Mouse (Mus musculus) lung, embryonic 15.5 days (tissue): ENCODE measurements around the gene Vps54. TPM values are rescaled to one million over a fixed set of nuclear protein-coding genes. Genes with fewer than 3 reads are reported as not detected.
"Not testable (repeated sequence)": the region's sequence is repeated elsewhere in the genome, so short reads cannot be mapped to it uniquely, and the experiment has no call there.

Experiments used
- ATAC-seq: fragments of 200-750 bp; cut with Nextera tagmentation; 2 replicates; pipeline ENCODE4 v1.8.0; 2017; ENCODE audit warnings: moderate number of reproducible peaks, borderline replicate concordance; ENCODE audit not compliant: low FRiP score, low TSS enrichment; ENCODE audit errors: extremely low read depth
- H3K27ac ChIP-seq: fragments of 300-500 bp; sonication (generic); 2 replicates; pipeline ENCODE4 v1.5.1; 2015; ENCODE audit warnings: moderate library complexity, mild to moderate bottlenecking, inconsistent platforms
- H3K27me3 ChIP-seq: fragments of 300-500 bp; sonication (generic); 2 replicates; pipeline ENCODE4 v1.6.1; 2015; ENCODE audit warnings: inconsistent platforms
- H3K36me3 ChIP-seq: fragments of 300-500 bp; sonication (generic); 2 replicates; pipeline ENCODE4 v1.6.1; 2015; ENCODE audit warnings: inconsistent platforms
- H3K4me1 ChIP-seq: fragments of 300-500 bp; sonication (generic); 2 replicates; pipeline ENCODE4 v1.6.1; 2015; ENCODE audit warnings: inconsistent platforms
- H3K4me2 ChIP-seq: fragments of 300-500 bp; sonication (generic); 2 replicates; pipeline ENCODE4 v1.6.1; 2015; ENCODE audit warnings: inconsistent platforms, mild to moderate bottlenecking, moderate library complexity
- H3K4me3 ChIP-seq: fragments of 300-500 bp; sonication (generic); 2 replicates; pipeline ENCODE4 v1.5.1; 2015; ENCODE audit warnings: mild to moderate bottlenecking, inconsistent platforms
- H3K9ac ChIP-seq: fragments of 300-500 bp; sonication (generic); 2 replicates; pipeline ENCODE4 v1.6.1; 2015; ENCODE audit warnings: inconsistent platforms
- H3K9me3 ChIP-seq: fragments of 300-500 bp; sonication (generic); 2 replicates; pipeline ENCODE4 v1.6.1; 2016; ENCODE audit warnings: inconsistent platforms
- WGBS: fragments of 180-500 bp; shearing (Covaris S2); methylation state at CpG from one replicate; pipeline ENCODE4 v1.1.7; 2015; 5-methylcytosine and 5-hydroxymethylcytosine counted together
- polyA plus RNA-seq: library from polyadenylated mRNA; unstranded; fragments of >200 nt; fragmentation: Nextera tagmentation; extraction: Ambion mirVana; gene quantifications from 2 replicates; pipeline ENCODE4 v1.2.1, GENCODE M21; 2015

The Vps54 gene
- polyA plus RNA-seq, result 12.3 and 13.6 TPM in 2 replicates

DNA sequence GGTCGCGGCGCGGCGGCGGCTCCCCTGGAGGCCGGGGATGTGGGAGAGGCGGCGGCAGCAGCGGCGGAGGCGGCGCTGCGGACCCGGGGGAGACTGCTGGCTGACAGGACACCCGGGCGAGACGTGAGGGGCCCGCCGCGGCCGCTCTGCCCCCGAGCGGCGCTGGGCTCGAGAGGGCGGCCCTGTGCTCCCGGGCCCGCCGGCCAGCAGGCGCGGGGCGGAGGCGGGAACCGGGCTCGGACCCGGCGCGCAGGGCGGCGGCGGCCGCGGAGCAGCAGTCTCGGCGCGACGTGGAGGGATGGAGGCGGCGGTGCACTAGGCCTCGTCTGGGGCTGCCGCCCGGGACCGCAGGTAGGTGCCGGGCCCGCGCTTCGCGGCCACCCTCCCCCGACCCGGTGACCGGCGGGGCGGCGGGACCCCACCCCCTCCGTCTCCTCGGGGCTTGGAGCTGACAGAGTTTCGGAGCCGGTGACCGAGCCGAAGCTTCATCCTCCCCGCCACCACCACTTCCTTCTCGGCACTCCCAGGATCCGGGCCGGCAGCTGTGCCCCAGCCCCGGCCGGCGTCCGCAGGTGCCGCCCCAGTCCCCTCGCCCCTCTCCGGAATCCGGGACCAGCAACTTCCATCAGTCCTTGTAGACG, at the start of gene Vps54:
TSS of gene Vps54 (plus strand) at position 261 of the 641 bp plus-strand sequence.
- H3K4me3 ChIP-seq, result peak within 1 kb of the TSS; percentile 96
- WGBS, result under 1% methylated on average over 53 of the region's 84 CpGs
- peak within 1 kb of the TSS; percentile 95 for H3K27ac ChIP-seq
- peak within 1 kb of the TSS; percentile 69 for H3K4me2 ChIP-seq
- peaks cover 22% of the 10 kb centered on the region for H3K4me1 ChIP-seq
- ATAC-seq, result peak; percentile 80
- H3K27me3 ChIP-seq, result no peaks in the 10 kb centered on the region
- H3K9me3 ChIP-seq, result no peaks in the 10 kb centered on the region
- peak within 1 kb of the TSS; percentile 98 for H3K9ac ChIP-seq
- no peaks in the 10 kb centered on the region for H3K36me3 ChIP-seq

- not testable (repeated sequence) for H3K9me3 ChIP-seq, H3K4me2 ChIP-seq, ATAC-seq, H3K36me3 ChIP-seq, H3K27me3 ChIP-seq, H3K4me3 ChIP-seq, H3K27ac ChIP-seq, H3K4me1 ChIP-seq, H3K9ac ChIP-seq
- 91% methylated on average over 8 of the region's 8 CpGs for WGBS
Measured at GRCm38 (mm10) chr11:21191821-21192220, 47.3 kb upstream of the Vps54 start.

- Histone ChIP-seq H3K4me1 (no peaks in the 10 kb centered on the region), H3K4me2 (no peak overlapping the region), H3K27me3 (no peaks in the 10 kb centered on the region), H3K4me3 (no peak overlapping the region), H3K9me3 (no peaks in the 10 kb centered on the region), H3K36me3 (no peaks in the 10 kb centered on the region), H3K27ac (no peak overlapping the region), H3K9ac (no peak overlapping the region)
- no peak for ATAC-seq
- 94% methylated on average over 3 of the region's 3 CpGs for WGBS
Measured at GRCm38 (mm10) chr11:21194851-21195250, 44.2 kb upstream of the Vps54 start.

DNA sequence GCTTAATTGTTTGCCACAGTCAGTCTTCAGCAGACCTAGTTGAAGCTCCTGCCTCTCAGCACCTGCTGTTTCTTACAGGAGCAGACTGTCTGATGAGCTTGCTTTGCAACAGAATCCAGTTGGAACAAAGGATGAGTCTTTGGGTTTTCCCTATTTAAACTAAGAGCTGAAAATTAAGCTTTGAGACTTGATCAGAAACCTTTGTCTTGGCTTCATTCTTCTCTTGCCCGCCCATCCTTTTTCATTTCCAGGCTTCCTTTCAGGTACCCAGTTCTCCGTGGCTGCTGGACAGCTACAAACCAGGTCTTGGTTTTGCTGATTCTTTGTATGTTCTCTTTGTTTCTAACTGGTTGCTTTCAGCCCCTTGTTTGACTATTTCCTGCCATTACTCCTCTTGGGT, 30.0 kb upstream of the Vps54 start:
- H3K36me3 ChIP-seq, result no peaks in the 10 kb centered on the region
- no peak for ATAC-seq

GRCm38 (mm10) chr11:21209701-21210100, 29.4 kb upstream of the Vps54 start:
- not testable (repeated sequence) for H3K9me3 ChIP-seq, H3K4me2 ChIP-seq, H3K9ac ChIP-seq, ATAC-seq, H3K27ac ChIP-seq, H3K36me3 ChIP-seq, H3K27me3 ChIP-seq, H3K4me1 ChIP-seq, H3K4me3 ChIP-seq
- WGBS, result 90% methylated on average over 9 of the region's 9 CpGs

More for the DNA sequence above, 30.0 kb upstream of the Vps54 start:
- H3K4me3 ChIP-seq, result no peak overlapping the region
- no peak overlapping the region for H3K27ac ChIP-seq
- H3K4me1 ChIP-seq, result no peaks in the 10 kb centered on the region
- no peaks in the 10 kb centered on the region for H3K9me3 ChIP-seq
- no peak overlapping the region for H3K4me2 ChIP-seq
- no peak overlapping the region for H3K9ac ChIP-seq
- H3K27me3 ChIP-seq, result no peaks in the 10 kb centered on the region
- 80% methylated on average over 2 of the region's 2 CpGs for WGBS

DNA sequence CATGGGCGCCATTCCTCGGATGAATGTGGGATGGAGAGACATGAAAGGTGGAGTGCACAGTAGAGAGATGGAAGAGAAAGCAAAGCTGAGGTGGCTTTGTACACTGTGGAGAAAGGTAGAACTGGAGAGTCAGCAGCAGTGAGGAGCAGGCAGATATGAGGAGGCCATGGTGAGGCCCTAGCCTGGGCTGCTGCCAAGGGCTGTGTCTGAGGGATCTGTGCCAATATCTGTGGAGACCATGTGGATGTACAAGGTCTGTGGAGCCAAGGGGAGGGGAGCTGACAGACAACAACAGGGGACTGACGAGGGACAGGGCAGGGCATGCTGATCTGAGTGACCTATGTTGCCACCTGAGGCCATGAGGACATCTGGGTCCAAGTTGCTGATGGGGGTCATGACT, 21.7 kb upstream of the Vps54 start:
- Histone ChIP-seq H3K4me3 (no peak overlapping the region), H3K36me3 (no peaks in the 10 kb centered on the region), H3K4me2 (no peak overlapping the region), H3K4me1 (peaks cover 5% of the 10 kb centered on the region; the same call in 1 of the 2 replicates), H3K27ac (no peak overlapping the region), H3K9me3 (no peaks in the 10 kb centered on the region), H3K9ac (no peak overlapping the region), H3K27me3 (no peaks in the 10 kb centered on the region)
- peak; percentile 64; the same call in 1 of the 2 replicates for ATAC-seq
- WGBS, result 75% methylated on average over 3 of the region's 3 CpGs

- 58% methylated on average over 2 of the region's 2 CpGs for WGBS
- Histone ChIP-seq H3K9me3 (no peaks in the 10 kb centered on the region), H3K36me3 (no peaks in the 10 kb centered on the region), H3K27ac (no peak overlapping the region), H3K4me2 (no peak overlapping the region), H3K4me1 (peaks cover 5% of the 10 kb centered on the region; the same call in 1 of the 2 replicates), H3K4me3 (no peak overlapping the region), H3K27me3 (no peaks in the 10 kb centered on the region), H3K9ac (no peak overlapping the region)
- no peak for ATAC-seq
Measured at GRCm38 (mm10) chr11:21219281-21219680, 19.8 kb upstream of the Vps54 start.

- H3K4me3 ChIP-seq, result no peak overlapping the region
- WGBS, result 84% methylated on average over 8 of the region's 8 CpGs
Measured at GRCm38 (mm10) chr11:21219851-21220587, 19.1 kb upstream of the Vps54 start.

GRCm38 (mm10) chr11:21220754-21221153, 18.3 kb upstream of the Vps54 start:
- Histone ChIP-seq H3K9me3 (no peaks in the 10 kb centered on the region), H3K27me3 (no peaks in the 10 kb centered on the region), H3K27ac (no peak overlapping the region), H3K4me2 (no peak overlapping the region), H3K36me3 (no peaks in the 10 kb centered on the region), H3K4me3 (no peak overlapping the region), H3K9ac (no peak overlapping the region), H3K4me1 (peaks cover 5% of the 10 kb centered on the region; the same call in 1 of the 2 replicates)
- 52% methylated on average over 2 of the region's 2 CpGs for WGBS
- ATAC-seq, result no peak

More at GRCm38 (mm10) chr11:21219851-21220587, 19.1 kb upstream of the Vps54 start:
- Histone ChIP-seq H3K9me3 (no peaks in the 10 kb centered on the region), H3K27me3 (no peaks in the 10 kb centered on the region), H3K9ac (no peak overlapping the region), H3K4me1 (peaks cover 5% of the 10 kb centered on the region; the same call in 1 of the 2 replicates), H3K36me3 (no peaks in the 10 kb centered on the region), H3K27ac (no peak overlapping the region), H3K4me2 (no peak overlapping the region)
- no peak for ATAC-seq

DNA sequence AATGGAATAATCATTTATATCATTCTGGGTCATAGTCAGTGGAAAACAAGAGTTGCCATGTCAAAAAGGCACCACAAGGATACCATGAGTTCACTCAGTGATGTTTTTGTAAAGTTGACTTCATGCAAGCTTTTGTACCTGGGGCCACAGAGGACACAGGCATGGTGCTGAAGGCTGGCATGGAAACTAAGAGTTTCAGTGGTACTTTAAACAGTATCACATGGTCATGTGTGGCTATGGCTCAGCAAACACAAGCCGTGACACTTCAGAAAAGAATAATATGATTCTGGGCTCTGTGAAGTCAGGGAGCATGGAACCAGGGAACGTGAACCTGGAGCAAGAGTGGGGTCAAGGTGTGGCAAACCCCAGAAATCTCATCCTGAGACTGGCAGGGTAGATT, 17.7 kb upstream of the Vps54 start:
- Histone ChIP-seq H3K9me3 (no peaks in the 10 kb centered on the region), H3K4me3 (no peak overlapping the region), H3K27ac (no peak overlapping the region), H3K9ac (no peak overlapping the region), H3K4me1 (peaks cover 5% of the 10 kb centered on the region; the same call in 1 of the 2 replicates), H3K36me3 (no peaks in the 10 kb centered on the region), H3K4me2 (no peak overlapping the region), H3K27me3 (no peaks in the 10 kb centered on the region)
- 51% methylated on average over 2 of the region's 2 CpGs for WGBS
- no peak for ATAC-seq

- H3K9me3 ChIP-seq, result no peaks in the 10 kb centered on the region
- 33% methylated on average over 4 of the region's 4 CpGs for WGBS
- H3K4me3 ChIP-seq, result no peak overlapping the region
- H3K36me3 ChIP-seq, result no peaks in the 10 kb centered on the region
- no peak overlapping the region for H3K9ac ChIP-seq
- no peaks in the 10 kb centered on the region for H3K27me3 ChIP-seq
- ATAC-seq, result no peak
- H3K4me2 ChIP-seq, result no peak overlapping the region
- H3K27ac ChIP-seq, result no peak overlapping the region
- no peaks in the 10 kb centered on the region; the same call in 1 of the 2 replicates for H3K4me1 ChIP-seq
Measured at GRCm38 (mm10) chr11:21222606-21223207, 16.4 kb upstream of the Vps54 start.

GRCm38 (mm10) chr11:21223539-21223938, 15.5 kb upstream of the Vps54 start:
- H3K4me2 ChIP-seq, result no peak overlapping the region
- H3K27me3 ChIP-seq, result no peaks in the 10 kb centered on the region
- WGBS, result 87% methylated on average over 3 of the region's 3 CpGs
- no peaks in the 10 kb centered on the region for H3K9me3 ChIP-seq
- H3K36me3 ChIP-seq, result no peaks in the 10 kb centered on the region
- no peaks in the 10 kb centered on the region for H3K4me1 ChIP-seq
- no peak for ATAC-seq
- H3K27ac ChIP-seq, result no peak overlapping the region
- H3K4me3 ChIP-seq, result no peak overlapping the region
- H3K9ac ChIP-seq, result no peak overlapping the region
